Comparison of ENCODE assay signal across 8 mouse cellular contexts in genomic region chr1:168093044-168093443, GRCm38 (mm10).
DNase-seq lines count a peak whose midpoint lies in the region; ATAC-seq and TF ChIP-seq lines count a peak whose summit lies in the region.

No protein-coding gene starts in this region.

- no peak for TF ChIP-seq POLR2A in cerebellum, adult 2 months (IDR thresholded peaks at IDR 0.05; ENCODE audit: borderline replicate concordance, insufficient read depth, low read length)
- no peak for TF ChIP-seq POLR2A in lung, adult 2 months (IDR thresholded peaks at IDR 0.05; ENCODE audit: borderline replicate concordance, extremely low read depth, low read depth, low read length)

- WGBS in cerebellum, adult 2 months = 86% methylated on average over 2 of the region's 2 CpGs
- WGBS in lung, embryonic 14.5 days = 75% methylated on average over 2 of the region's 2 CpGs
- WGBS in lung, adult 2 months = 63% methylated on average over 2 of the region's 2 CpGs
- 83% methylated on average over 2 of the region's 2 CpGs for WGBS in hindbrain, embryonic 16.5 days

- no peaks in the 10 kb centered on the region for H3K27me3 ChIP-seq in cerebellum, adult 2 months (ENCODE audit: control insufficient read depth, insufficient read depth, low read length)
- no peaks in the 10 kb centered on the region for H3K27me3 ChIP-seq in lung, embryonic 14.5 days (ENCODE audit: insufficient read depth, low read length)
- H3K27me3 ChIP-seq in hindbrain, embryonic 16.5 days (replicated peaks; ENCODE audit: control insufficient read depth, insufficient read depth, low read length) = no peaks in the 10 kb centered on the region

- no peaks in the 10 kb centered on the region for H3K36me3 ChIP-seq in lung, embryonic 14.5 days (ENCODE audit: insufficient read depth)
- no peaks in the 10 kb centered on the region for H3K36me3 ChIP-seq in hindbrain, embryonic 16.5 days (ENCODE audit: control insufficient read depth, insufficient read depth, low read length)

- peak; percentile 43 for TF ChIP-seq CTCF in cerebellum, adult 2 months (IDR thresholded peaks at IDR 0.05; ENCODE audit: borderline replicate concordance, insufficient read depth, low read depth, low read length)
- TF ChIP-seq CTCF in lung, embryonic 14.5 days (IDR thresholded peaks at IDR 0.05; ENCODE audit: low read depth) = peak; percentile 53
- no peak for TF ChIP-seq CTCF in lung, adult 2 months (IDR thresholded peaks at IDR 0.05; ENCODE audit: insufficient read depth, low read length)

- no peak overlapping the region for H3K4me3 ChIP-seq in cerebellum, adult 2 months (replicated peaks; ENCODE audit: insufficient read depth, low read depth, low read length)
- no peak overlapping the region for H3K4me3 ChIP-seq in lung, embryonic 14.5 days (ENCODE audit: low read depth, low read length)
- no peak overlapping the region for H3K4me3 ChIP-seq in lung, adult 2 months (replicated peaks; ENCODE audit: extremely low read depth, low read depth, low read length)
- no peak overlapping the region for H3K4me3 ChIP-seq in hindbrain, embryonic 16.5 days (ENCODE audit: low read length)

- H3K9ac ChIP-seq in lung, embryonic 14.5 days = no peak overlapping the region
- no peak overlapping the region for H3K9ac ChIP-seq in hindbrain, embryonic 16.5 days (ENCODE audit: low read depth, low read length)

- no peaks in the 10 kb centered on the region for H3K4me1 ChIP-seq in cerebellum, adult 2 months (ENCODE audit: control insufficient read depth, insufficient read depth, low read length)
- H3K4me1 ChIP-seq in lung, embryonic 14.5 days (ENCODE audit: insufficient read depth) = no peaks in the 10 kb centered on the region
- H3K4me1 ChIP-seq in lung, adult 2 months (ENCODE audit: control insufficient read depth, insufficient read depth, low read length) = no peaks in the 10 kb centered on the region
- H3K4me1 ChIP-seq in hindbrain, embryonic 16.5 days (ENCODE audit: control insufficient read depth, insufficient read depth, low read depth, low read length) = peaks cover 4% of the 10 kb centered on the region; the same call in 1 of the 2 replicates

- peak in 1 of 2 experiments; percentile 6 for DNase-seq in cerebellum, adult 2 months
- DNase-seq in cerebellum, postnatal 36 days = no peak
- DNase-seq in lung, embryonic 14.5 days = peak; percentile 61
- DNase-seq in lung, adult 2 months = no peak
- peak; percentile 25 for DNase-seq in lung, postnatal 25 days (ENCODE audit: low spot score)
- no peak for DNase-seq in spleen, postnatal 14 days (ENCODE audit: low spot score in 2 of 2)

- no peaks in the 10 kb centered on the region for H3K9me3 ChIP-seq in lung, embryonic 14.5 days (ENCODE audit: low read depth, low read length)
- no peaks in the 10 kb centered on the region for H3K9me3 ChIP-seq in hindbrain, embryonic 16.5 days (ENCODE audit: control insufficient read depth, low read length)

- peak; percentile 54; the same call in 1 of the 2 replicates for ATAC-seq in lung, embryonic 14.5 days (ENCODE audit: insufficient read depth)
- peak; percentile 81 for ATAC-seq in hindbrain, embryonic 16.5 days
- no peak for ATAC-seq in megakaryocyte progenitor cell, adult 5-6 weeks (replicated peaks; ENCODE audit: poor library complexity)

- no peak overlapping the region for H3K4me2 ChIP-seq in lung, embryonic 14.5 days
- no peak overlapping the region for H3K4me2 ChIP-seq in hindbrain, embryonic 16.5 days (ENCODE audit: low read length)

- no peak overlapping the region for H3K27ac ChIP-seq in cerebellum, adult 2 months (ENCODE audit: insufficient read depth, low read length)
- H3K27ac ChIP-seq in lung, embryonic 14.5 days (ENCODE audit: low read depth) = no peak overlapping the region
- H3K27ac ChIP-seq in hindbrain, embryonic 16.5 days (ENCODE audit: low read depth, low read length) = no peak overlapping the region

Comparison
In these comparisons a context has a peak if more than half of its experiments do, and no peak if none do; other contexts are left out.
1. DNase-seq: peak in lung, embryonic 14.5 days (single experiment) and lung, postnatal 25 days (single experiment); none in cerebellum, postnatal 36 days (0 of 2), lung, adult 2 months (single experiment) and spleen, postnatal 14 days (0 of 2).